Mouse (Mus musculus): ENCODE measurements around the gene A630076J17Rik.

DNA sequence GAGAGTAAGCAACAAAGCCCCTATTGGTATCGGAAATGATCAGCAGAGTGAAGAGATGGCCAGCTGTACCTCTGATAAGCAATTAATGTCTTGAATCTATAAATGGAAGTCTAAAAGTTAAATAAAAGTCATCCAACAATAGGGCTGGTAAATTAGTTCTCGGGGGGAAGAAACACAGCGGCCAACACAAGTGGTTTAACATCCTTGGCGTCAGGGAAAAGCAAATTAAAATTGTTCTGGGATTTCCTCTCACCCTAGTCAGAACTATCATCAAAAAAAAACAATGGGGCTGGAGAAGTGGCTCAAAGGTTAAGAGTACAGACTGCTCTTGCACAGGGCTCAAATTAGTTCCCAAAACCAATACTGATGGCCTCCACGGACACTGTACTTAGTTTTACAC lies 4.6 kb upstream of the A630076J17Rik start:
- no peak for TF ChIP-seq CTCF (IDR thresholded peaks at IDR 0.05 in 2 of 3, conservative IDR thresholded peaks at IDR 0.05 in 1 of 3; ENCODE audit: control insufficient read depth in 1 of 3, insufficient read depth in 1 of 3, low read depth in 2 of 3, low read length in 3 of 3, poor library complexity in 1 of 3, severe bottlenecking in 1 of 3)
- TF ChIP-seq MAX (IDR thresholded peaks at IDR 0.05; ENCODE audit: low read length), result no peak
- no peak for TF ChIP-seq USF2 (IDR thresholded peaks at IDR 0.05; ENCODE audit: borderline replicate concordance in 1 of 2, insufficient read depth in 1 of 2, low read depth in 1 of 2, low read length in 2 of 2)
- no peak for TF ChIP-seq UBTF (IDR thresholded peaks at IDR 0.05; ENCODE audit: borderline replicate concordance, insufficient read depth, low read depth, low read length)
- TF ChIP-seq USF1 (IDR thresholded peaks at IDR 0.05; ENCODE audit: low read depth, low read length), result no peak
- TF ChIP-seq ZNF384 (IDR thresholded peaks at IDR 0.05; ENCODE audit: low read depth, low read length), result no peak
